Mouse (Mus musculus): ENCODE data around the gene Col8a1. TPM values are rescaled to one million over a fixed set of nuclear protein-coding genes. Genes with fewer than 3 reads are reported as not detected.

Gene Col8a1
- polyA plus RNA-seq (2012), result not detected in 2 replicates

- no peak for TF ChIP-seq GATA1 (IDR thresholded peaks at IDR 0.05; ENCODE audit: low read length)
Measured at GRCm38 (mm10) chr16:57754526-57755125, at the start of gene Col8a1. Gene Col8a1 (minus strand): TSS chr16:57754737.

DNA sequence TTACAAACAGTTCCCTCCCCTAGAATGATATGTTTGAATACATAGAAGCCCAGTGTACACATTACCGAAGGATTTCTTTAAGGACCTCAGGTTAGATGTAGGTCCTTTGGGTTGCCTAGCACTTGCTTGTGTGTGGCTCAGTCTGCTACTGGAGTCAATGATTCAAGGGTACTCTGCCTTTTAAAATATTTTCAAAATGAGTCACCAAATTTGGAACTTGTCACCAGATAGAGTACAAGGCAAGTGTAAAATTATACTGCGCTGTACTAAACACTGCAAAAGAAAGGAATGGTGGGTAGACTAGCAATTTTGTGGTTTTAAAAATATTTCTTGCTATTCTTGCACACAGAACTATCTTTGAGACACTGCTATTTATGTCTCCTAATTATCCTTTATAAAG, 47.3 kb upstream of the Col8a1 start:
- TF ChIP-seq GATA1 (IDR thresholded peaks at IDR 0.05; ENCODE audit: low read length), result no peak

DNA sequence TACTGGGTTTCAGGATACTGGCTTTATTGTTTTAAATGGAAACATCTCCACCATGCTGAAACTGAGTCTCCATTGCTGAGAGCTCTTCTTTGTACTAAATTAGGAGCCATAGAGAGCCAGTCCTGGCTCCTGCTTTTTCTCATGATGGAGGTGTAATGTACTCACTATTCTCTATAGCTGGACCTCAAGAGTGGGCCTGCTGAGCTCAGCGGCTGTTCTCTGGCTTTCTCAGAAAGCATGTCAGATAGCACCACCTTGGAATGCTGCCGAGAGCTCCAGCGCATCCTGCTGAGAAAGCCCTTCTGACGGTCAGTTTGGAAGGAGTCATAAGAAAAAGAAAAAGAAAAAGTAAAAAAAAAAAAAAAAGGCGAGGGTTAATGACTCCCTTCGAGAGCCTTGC, 41.8 kb upstream of the Col8a1 start:
- TF ChIP-seq GATA1 (IDR thresholded peaks at IDR 0.05; ENCODE audit: low read length), result no peak

GRCm38 (mm10) chr16:57779011-57779410, 24.5 kb upstream of the Col8a1 start:
- TF ChIP-seq GATA1 (IDR thresholded peaks at IDR 0.05; ENCODE audit: low read length), result no peak

GRCm38 (mm10) chr16:57765615-57766014, 11.1 kb upstream of the Col8a1 start:
- TF ChIP-seq GATA1 (IDR thresholded peaks at IDR 0.05; ENCODE audit: low read length), result no peak

DNA sequence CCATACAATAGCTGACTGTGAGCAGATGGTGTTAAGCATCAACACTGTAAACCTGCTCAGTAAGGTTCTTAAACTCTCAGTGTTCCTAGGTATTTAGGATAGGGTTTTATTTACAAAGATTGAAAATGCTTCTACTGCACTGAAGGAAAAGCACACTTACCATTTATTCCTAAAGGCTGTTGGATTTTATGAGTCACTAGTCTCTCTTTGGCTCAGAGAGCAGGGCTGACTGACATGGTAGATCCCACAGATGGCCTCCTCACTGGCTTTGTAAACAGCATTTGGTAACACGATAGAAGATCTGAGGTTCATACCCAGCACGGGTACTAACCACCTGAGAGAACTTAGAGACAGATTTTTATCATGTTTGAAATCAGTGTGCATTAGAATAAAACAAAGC, 5.3 kb upstream of the Col8a1 start:
- TF ChIP-seq GATA1 (IDR thresholded peaks at IDR 0.05; ENCODE audit: low read length), result no peak

DNA sequence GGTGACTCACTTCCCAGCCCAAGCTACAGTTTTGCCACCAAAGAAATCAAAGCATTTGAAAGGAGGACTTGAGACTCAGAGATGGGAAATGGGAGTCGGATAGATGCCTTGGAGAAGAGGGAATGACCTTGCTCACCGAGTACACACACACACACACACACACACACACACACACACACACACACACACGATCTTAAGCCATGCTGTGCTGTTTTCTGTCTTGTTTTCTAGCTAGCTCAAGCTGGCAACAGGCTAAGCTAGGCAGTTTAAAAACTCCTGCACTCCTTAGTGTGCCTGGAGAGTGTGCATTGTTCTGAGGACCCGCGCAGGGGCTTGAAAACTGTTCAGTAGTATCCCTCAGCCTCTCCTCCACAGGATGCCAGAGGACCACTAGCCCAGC, 1.2 kb upstream of the Col8a1 start:
- TF ChIP-seq GATA1 (IDR thresholded peaks at IDR 0.05; ENCODE audit: low read length), result no peak

DNA sequence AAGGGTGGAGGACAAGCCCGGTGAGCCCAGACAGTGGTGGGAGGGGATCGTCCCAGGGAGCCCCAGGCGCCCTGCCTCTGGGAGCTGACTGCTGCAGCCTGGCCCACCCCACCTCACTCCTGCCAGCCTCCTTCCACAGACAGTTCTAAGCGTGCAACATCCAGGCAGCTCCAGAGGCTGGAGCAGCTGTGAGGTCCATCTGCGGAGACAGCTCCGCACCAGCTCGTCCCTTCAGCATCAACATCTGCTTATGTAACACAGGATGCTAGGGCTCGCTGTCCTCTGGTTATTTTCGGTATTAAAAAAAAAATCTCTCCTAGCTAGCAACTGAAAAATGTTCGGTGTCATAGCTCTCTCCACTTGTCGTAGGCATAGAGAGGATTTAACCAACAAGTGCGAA, 704 bp upstream of the Col8a1 start:
- TF ChIP-seq GATA1 (IDR thresholded peaks at IDR 0.05; ENCODE audit: low read length), result no peak

DNA sequence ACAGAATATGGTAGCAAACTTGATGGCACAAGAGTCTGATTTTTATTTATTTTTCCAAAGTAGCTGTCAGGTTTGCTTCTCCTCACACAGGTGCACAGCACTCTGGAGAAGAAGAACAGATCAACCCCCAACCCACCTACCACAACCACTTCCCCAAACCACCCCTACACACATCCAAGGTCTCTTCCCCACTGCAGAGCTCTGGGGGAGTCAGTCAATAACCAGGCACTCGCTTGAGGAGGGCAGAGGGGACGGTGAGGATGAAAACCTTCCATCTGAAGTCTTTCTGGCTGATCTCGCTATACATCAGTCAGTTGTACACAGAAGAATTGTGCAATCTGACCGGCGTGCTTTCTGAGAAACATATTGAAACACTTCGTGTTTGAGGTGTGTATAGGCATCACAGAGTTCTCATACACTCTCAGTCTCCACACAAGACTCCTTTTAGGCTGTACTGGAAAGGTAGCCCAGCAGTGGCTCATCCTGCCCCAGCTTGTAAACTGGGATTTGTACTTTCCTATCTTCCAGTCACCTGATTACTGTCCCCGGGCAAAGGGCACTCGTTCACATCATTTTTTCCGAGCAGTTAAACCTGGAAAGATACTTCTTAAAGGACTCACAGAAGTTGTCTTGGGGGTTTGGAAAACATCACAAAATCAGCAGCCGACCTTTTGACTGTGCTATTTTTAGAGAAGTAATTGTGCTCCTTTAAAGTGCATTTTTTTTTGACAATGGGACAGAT, 827 bp downstream of the Col8a1 start:
- TF ChIP-seq GATA1 (IDR thresholded peaks at IDR 0.05; ENCODE audit: low read length), result no peak

DNA sequence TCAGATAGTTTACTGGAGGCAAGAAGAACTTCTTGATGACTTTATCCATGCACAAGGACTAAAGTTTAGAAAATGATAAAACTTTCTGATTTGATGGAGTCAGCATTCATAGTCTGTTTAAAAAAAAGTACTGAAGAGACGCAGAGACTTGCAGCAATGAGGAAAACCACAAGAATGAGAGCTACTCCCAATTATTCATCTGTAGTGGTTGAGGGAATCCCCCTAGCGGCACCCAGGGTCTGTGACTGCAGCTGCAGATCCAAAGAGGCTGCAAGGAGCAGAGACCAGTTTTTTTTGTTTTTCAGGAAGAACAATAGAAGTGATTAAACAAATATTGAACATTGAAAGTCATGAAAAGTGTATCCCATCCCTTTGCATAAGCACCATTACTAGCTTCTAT, 4.0 kb downstream of the Col8a1 start:
- TF ChIP-seq GATA1 (IDR thresholded peaks at IDR 0.05; ENCODE audit: low read length), result no peak

DNA sequence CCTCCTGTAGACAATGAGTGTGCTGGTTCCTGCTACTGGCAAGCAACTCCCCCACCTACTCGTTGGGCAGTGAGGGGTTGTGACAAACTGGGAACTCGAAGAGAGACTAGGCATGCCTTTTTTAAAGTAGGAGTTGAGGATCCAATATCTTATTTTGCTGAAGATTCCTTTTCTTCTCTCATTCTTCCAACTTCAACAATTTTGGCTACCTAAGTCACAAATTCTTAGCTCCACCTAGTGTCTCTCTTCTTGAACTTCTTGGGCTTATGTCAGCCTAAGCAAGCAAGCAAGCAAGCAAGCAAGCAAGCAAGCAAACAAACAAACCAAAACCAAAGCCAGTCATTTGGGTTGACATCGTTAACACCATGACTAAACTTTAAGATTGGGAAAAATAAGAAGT, 6.4 kb downstream of the Col8a1 start:
- no peak for TF ChIP-seq GATA1 (IDR thresholded peaks at IDR 0.05; ENCODE audit: low read length)

GRCm38 (mm10) chr16:57747357-57748056, 7.0 kb downstream of the Col8a1 start:
- no peak for TF ChIP-seq GATA1 (IDR thresholded peaks at IDR 0.05; ENCODE audit: low read length)

DNA sequence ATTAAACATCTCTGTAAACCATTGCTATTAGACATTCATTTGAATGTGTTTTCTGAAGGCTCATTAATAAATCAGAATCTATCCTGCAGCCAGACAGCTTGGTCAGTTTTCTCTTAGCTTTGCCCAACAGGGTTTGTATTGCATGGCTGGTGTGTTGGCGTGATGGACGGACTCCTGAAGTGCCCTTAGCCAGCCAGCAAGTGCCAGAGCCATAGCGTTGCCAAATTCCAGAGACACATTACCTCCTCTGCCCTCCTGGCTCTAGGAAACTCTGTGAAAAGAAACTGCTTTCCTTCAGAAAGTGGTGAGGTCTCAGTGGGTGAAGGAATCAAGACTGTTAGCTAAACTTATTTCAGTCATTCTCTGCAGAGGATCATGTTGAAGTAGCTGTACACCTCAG, 14.4 kb downstream of the Col8a1 start:
- no peak for TF ChIP-seq GATA1 (IDR thresholded peaks at IDR 0.05; ENCODE audit: low read length)

DNA sequence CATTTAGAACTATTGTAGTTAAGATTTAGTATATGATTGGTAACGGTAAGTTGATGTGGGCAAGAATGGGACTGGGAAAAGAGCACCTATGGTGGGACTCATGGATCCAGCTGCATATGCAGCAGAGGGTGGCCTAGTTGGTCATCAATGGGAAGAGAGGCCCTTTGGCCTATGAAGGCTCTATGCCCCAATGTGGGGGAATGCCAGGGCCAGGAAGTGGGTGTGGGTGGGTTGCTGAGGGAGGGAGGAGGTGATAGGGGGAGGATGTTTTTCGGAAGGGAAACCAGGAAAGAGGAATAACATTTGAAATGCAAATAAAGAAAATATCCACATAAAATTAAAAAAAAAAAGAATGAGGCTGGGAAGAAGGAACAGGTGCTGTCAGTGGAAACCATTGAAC, 19.6 kb downstream of the Col8a1 start:
- TF ChIP-seq GATA1 (IDR thresholded peaks at IDR 0.05; ENCODE audit: low read length), result no peak

DNA sequence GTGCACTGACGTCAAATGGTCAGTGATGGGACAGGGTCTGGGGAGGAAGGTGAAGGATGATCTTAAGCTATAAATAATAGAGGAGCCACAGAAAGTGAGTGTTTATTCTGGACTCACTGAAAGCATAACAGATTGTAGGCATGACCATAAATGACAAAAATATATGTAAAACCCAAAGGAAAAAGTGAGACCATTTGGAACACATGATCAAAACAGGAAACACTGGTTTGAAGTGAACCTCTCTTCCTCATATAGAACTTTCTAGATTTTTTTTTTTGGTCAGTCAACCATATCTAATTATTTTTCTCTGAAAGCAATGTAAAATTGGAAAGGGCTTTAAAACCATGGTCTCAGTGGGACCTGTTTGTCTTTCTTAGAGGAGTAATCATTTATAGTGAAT, 21.0 kb downstream of the Col8a1 start:
- TF ChIP-seq GATA1 (IDR thresholded peaks at IDR 0.05; ENCODE audit: low read length), result no peak

- no peak for TF ChIP-seq GATA1 (IDR thresholded peaks at IDR 0.05; ENCODE audit: low read length)
Measured at GRCm38 (mm10) chr16:57733139-57733538, 21.4 kb downstream of the Col8a1 start.

GRCm38 (mm10) chr16:57724978-57725377, 29.6 kb downstream of the Col8a1 start:
- TF ChIP-seq GATA1 (IDR thresholded peaks at IDR 0.05; ENCODE audit: low read length), result no peak

Data from G1E-ER4 (cell line).